Mouse (Mus musculus) heart, embryonic 14.5 days (tissue): Measurements from ENCODE around the gene Ntng1. TPM values are rescaled to one million over a fixed set of nuclear protein-coding genes. Genes with fewer than 3 reads are reported as not detected.
A peak's percentile ranks its signal among the peaks of the same experiment; 100 is the strongest.

ENCODE experiments used
- ATAC-seq: fragments of 200-750 bp; cut with Nextera tagmentation; 2 replicates; pipeline ENCODE4 v1.8.0; 2017; ENCODE audit warnings: low read depth, moderate TSS enrichment; ENCODE audit not compliant: insufficient number of reproducible peaks, insufficient read depth, low FRiP score
- H3K27ac ChIP-seq, 2 experiments: fragments of 200-500 bp in 1 of 2; fragments of 300-500 bp in 1 of 2; sonication (generic) in 1 of 2; replicated peaks in 1 of 2; 2 replicates each; pipeline ENCODE4 v1.5.1; 2012 to 2014; ENCODE audit warnings: low read depth in 2 of 2, low read length in 2 of 2, control low read depth in 1 of 2, mild to moderate bottlenecking in 1 of 2, mixed read lengths in 1 of 2; ENCODE audit not compliant: control insufficient read depth in 1 of 2, insufficient read depth in 1 of 2
- H3K27me3 ChIP-seq: fragments of 300-500 bp; sonication (generic); 2 replicates; pipeline ENCODE4 v1.6.1; 2014; ENCODE audit warnings: mild to moderate bottlenecking, low read length, control low read depth; ENCODE audit not compliant: control insufficient read depth, insufficient read depth
- H3K36me3 ChIP-seq: fragments of 300-500 bp; sonication (generic); 2 replicates; pipeline ENCODE4 v1.6.1; 2014; ENCODE audit warnings: mild to moderate bottlenecking, control low read depth, low read length, mixed read lengths; ENCODE audit not compliant: control insufficient read depth, insufficient read depth
- H3K4me1 ChIP-seq, 2 experiments: fragments of 200-500 bp in 1 of 2; fragments of 300-500 bp in 1 of 2; sonication (generic) in 1 of 2; 2 replicates each; pipeline ENCODE4 v1.6.1; 2012 to 2014; ENCODE audit warnings: low read length in 2 of 2, control low read depth in 1 of 2, mixed read lengths in 1 of 2; ENCODE audit not compliant: control insufficient read depth in 2 of 2, insufficient read depth in 2 of 2
- H3K4me2 ChIP-seq: fragments of 300-500 bp; sonication (generic); 2 replicates; pipeline ENCODE4 v1.6.1; 2014; ENCODE audit warnings: mild to moderate bottlenecking, low read length
- H3K4me3 ChIP-seq, 2 experiments: fragments of 200-500 bp in 1 of 2; fragments of 300-500 bp in 1 of 2; sonication (generic) in 1 of 2; 2 replicates each; pipeline ENCODE4 v1.5.1; 2012 to 2014; ENCODE audit warnings: low read length in 2 of 2, mild to moderate bottlenecking in 2 of 2, control low read depth in 1 of 2, low read depth in 1 of 2, moderate library complexity in 1 of 2; ENCODE audit not compliant: control insufficient read depth in 1 of 2, insufficient read depth in 1 of 2
- H3K9ac ChIP-seq: fragments of 300-500 bp; sonication (generic); 2 replicates; pipeline ENCODE4 v1.6.1; 2014; ENCODE audit warnings: mild to moderate bottlenecking, low read length
- H3K9me3 ChIP-seq: fragments of 300-500 bp; sonication (generic); 2 replicates; pipeline ENCODE4 v1.6.1; 2016; ENCODE audit warnings: low read length, control low read depth; ENCODE audit not compliant: control insufficient read depth
- WGBS: fragments of 180-500 bp; shearing (Covaris S2); extraction: QIAGEN DNeasy Blood & Tissue Kit; methylation state at CpG from one replicate; pipeline ENCODE4 v1.1.7; 2014; 5-methylcytosine and 5-hydroxymethylcytosine counted together
- polyA plus RNA-seq: library from polyadenylated mRNA; unstranded; fragments of >200 nt; fragmentation: Nextera tagmentation; extraction: Ambion mirVana; gene quantifications from 2 replicates; pipeline ENCODE4 v1.2.1, GENCODE M21; 2014

Ntng1 gene
- polyA plus RNA-seq, result 0.26 and 0.31 TPM in 2 replicates

GRCm38 (mm10) chr3:110143206-110144061 lies at the start of gene Ntng1:
Gene Ntng1, minus strand, starts transcription at chr3:110144011.
- H3K4me2 ChIP-seq, result peak within 1 kb of the TSS; percentile 95
- H3K4me3 ChIP-seq, result peak within 1 kb of the TSS; percentile 62 to 64
- peaks cover 14% of the 10 kb centered on the region; the same call in 1 of the 2 replicates for H3K27me3 ChIP-seq
- peak within 1 kb of the TSS; percentile 60 for H3K9ac ChIP-seq
- H3K27ac ChIP-seq, result no peak within 1 kb of the TSS
- H3K4me1 ChIP-seq, result peaks cover 0 to 2% of the 10 kb centered on the region in 2 experiments; a peak in 1 of 4 replicates
- WGBS, result under 1% methylated on average over 52 of the region's 52 CpGs
- H3K36me3 ChIP-seq, result no peaks in the 10 kb centered on the region
- ATAC-seq, result no peak
- no peaks in the 10 kb centered on the region for H3K9me3 ChIP-seq

GRCm38 (mm10) chr3:110187401-110187948 lies 43.7 kb upstream of the Ntng1 start:
- Histone ChIP-seq H3K4me1 (no peaks in the 10 kb centered on the region), H3K36me3 (no peaks in the 10 kb centered on the region), H3K27me3 (no peaks in the 10 kb centered on the region), H3K4me2 (no peak overlapping the region), H3K9ac (no peak overlapping the region), H3K27ac (no peak overlapping the region), H3K9me3 (no peaks in the 10 kb centered on the region), H3K4me3 (no peak overlapping the region)
- no peak for ATAC-seq
- 76% methylated on average over 5 of the region's 5 CpGs for WGBS

DNA sequence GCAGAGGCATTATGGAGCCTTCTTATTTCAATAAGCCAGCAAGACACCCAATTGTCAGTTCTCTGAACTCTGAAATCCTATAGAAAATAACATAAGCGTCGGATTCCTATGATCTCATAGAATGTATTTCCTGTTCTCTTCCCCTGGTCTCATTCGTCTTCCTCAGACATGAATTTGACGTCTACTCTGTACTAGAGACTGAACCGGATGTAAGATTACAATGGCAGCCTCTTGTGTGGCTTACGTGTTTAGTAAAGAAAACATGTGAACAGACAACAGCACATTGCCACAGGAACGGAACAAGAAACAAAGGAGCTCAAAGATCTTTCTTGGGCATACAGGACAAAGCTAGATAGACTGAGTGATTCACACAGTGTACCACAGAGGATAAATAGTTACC lies 5.3 kb upstream of the Ntng1 start:
- H3K4me2 ChIP-seq, result no peak overlapping the region
- no peaks in the 10 kb centered on the region for H3K9me3 ChIP-seq
- no peaks in the 10 kb centered on the region for H3K4me1 ChIP-seq
- H3K27me3 ChIP-seq, result peaks cover 10% of the 10 kb centered on the region; the same call in 1 of the 2 replicates
- no peak overlapping the region for H3K27ac ChIP-seq
- WGBS, result 72% methylated on average over 7 of the region's 7 CpGs
- ATAC-seq, result no peak
- no peaks in the 10 kb centered on the region for H3K36me3 ChIP-seq
- no peak overlapping the region for H3K9ac ChIP-seq
- no peak overlapping the region for H3K4me3 ChIP-seq

GRCm38 (mm10) chr3:110144301-110145055 lies 667 bp upstream of the Ntng1 start:
- Histone ChIP-seq H3K27me3 (peaks cover 14% of the 10 kb centered on the region; the same call in 1 of the 2 replicates), H3K4me3 (no peak overlapping the region), H3K27ac (no peak overlapping the region), H3K36me3 (no peaks in the 10 kb centered on the region), H3K4me1 (peaks cover 0 to 2% of the 10 kb centered on the region in 2 experiments; a peak in 1 of 4 replicates), H3K4me2 (no peak overlapping the region), H3K9me3 (no peaks in the 10 kb centered on the region), H3K9ac (no peak overlapping the region)
- WGBS, result 46% methylated on average over 6 of the region's 6 CpGs
- no peak for ATAC-seq

DNA sequence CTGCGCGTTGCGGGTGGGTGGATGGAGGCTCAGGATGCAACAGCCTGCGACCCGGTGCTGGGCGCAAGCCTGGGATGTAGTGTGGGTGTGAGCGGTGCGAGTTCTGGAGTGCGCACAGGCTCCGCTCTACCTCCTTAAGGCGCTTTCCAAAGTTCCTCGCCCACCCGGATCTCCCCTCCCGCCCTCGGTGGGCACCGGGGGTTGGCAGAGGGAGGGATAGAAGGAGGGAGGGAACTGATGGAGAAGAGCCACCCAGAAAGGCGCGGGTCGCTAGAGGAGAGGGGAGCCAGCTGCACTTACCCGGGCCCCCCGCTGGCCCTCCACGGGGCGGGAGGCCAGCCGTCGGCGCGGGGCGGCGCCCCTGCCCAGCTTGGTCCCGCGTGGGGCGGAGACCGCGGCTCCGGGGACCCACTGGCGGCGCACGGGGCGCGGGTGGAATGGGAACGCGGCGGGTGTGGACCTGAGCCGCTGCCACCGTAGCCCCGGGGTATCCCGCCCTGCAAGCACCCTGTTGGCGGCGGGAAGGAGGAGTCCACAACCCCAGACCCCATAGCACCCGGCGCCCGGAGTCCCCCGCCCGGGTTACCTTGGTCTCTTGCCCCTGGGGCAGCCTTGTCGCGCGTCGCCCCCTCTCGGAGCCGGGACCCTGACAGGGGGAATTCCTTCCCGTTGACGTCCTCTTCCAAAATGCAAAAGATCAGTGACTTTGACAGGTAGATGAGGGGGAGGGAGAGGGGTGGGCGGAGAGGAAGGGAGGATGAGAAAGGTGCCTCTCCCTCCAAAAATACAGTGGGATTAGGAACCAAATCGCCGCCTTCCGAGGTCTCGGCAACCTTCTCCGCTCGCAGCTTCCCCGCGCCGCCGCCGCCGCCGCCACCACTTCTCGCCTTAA lies 1.3 kb downstream of the Ntng1 start:
- peaks cover 0 to 2% of the 10 kb centered on the region in 2 experiments; a peak in 1 of 4 replicates for H3K4me1 ChIP-seq
- WGBS, result 1% methylated on average over 64 of the region's 77 CpGs
- ATAC-seq, result 0 out of 2 replicates have a peak, but pooled peaks have one; percentile 21

DNA sequence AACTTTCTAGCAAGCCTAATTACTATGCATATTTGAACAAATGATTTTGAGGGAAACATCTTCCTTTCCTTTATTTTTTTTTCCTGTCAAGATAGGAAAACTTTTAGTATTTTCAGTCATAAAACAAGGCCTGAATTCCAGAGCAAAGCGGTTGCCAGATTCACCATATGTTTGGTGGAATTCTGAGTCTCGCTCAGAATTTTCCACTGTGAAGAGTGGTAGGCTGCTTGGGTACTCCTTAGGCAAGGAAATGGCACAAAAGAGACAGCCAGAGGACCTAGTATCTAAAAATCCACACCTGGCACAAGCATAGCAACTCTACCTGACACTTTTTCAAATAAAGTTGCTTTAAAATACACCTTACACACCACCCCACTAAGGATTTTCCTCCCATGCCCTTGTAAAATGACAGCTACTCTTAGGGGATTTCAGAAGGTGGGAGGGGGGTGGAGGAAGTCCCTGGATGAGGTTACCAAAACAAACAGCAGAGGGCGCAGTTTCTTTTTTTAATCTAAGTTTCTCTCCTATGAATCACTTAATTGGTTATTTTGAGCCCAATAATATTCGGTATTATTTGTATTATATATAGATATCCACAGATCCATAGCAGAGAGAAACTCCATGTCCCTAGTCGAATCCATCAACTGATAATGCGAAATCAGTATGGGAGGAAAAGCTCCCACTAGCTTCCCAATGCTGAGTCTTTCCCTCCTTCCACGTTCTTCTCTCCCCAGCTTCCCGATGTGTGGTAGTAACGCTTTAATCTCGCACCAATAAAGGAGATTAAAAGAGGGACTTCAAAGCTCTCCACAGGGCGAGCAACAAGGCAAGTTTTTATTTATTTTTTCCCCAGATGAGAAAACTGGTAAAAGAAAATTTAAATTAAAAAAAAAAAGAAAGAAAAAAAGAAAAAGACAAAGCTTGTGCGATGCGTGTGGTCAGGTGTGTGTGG lies 2.2 kb downstream of the Ntng1 start:
- Histone ChIP-seq H3K4me3 (peak overlapping the region; percentile 62 to 64), H3K4me2 (peak overlapping the region; percentile 95), H3K9me3 (no peaks in the 10 kb centered on the region), H3K4me1 (peaks cover 0 to 2% of the 10 kb centered on the region in 2 experiments; a peak in 1 of 4 replicates), H3K27me3 (peaks cover 14% of the 10 kb centered on the region; the same call in 1 of the 2 replicates), H3K9ac (peak overlapping the region; percentile 60), H3K27ac (no peak overlapping the region), H3K36me3 (no peaks in the 10 kb centered on the region)
- ATAC-seq, result no peak
- 2% methylated on average over 13 of the region's 13 CpGs for WGBS

More for the DNA sequence above, 1.3 kb downstream of the Ntng1 start:
- Histone ChIP-seq H3K4me2 (peak overlapping the region; percentile 95), H3K36me3 (no peaks in the 10 kb centered on the region), H3K9me3 (no peaks in the 10 kb centered on the region), H3K9ac (peak overlapping the region; percentile 60), H3K27ac (no peak overlapping the region), H3K27me3 (peaks cover 14% of the 10 kb centered on the region; the same call in 1 of the 2 replicates), H3K4me3 (peak overlapping the region; percentile 62 to 64)
